Mouse (Mus musculus) embryonic facial prominence, embryonic 14.5 days (tissue): ENCODE measurements at regions not wholly inside any gene's neighbourhood (a gene's known extent, or its start where the extent isn't known, plus 50 kb on each side); places are given as distances from the start of the nearest gene placed in this dataset.

ENCODE experiments used
- ATAC-seq: fragments of 200-750 bp; cut with Nextera tagmentation; 2 replicates; pipeline ENCODE4 v1.8.0; 2017; ENCODE audit warnings: low read depth, moderate number of reproducible peaks, moderate TSS enrichment
- DNase-seq: peaks from one replicate; pipeline ENCODE4 v3.0.0-alpha.2; 2015; ENCODE audit warnings: low spot score
- H3K27ac ChIP-seq: fragments of 300-500 bp; sonication (generic); replicated peaks from 2 replicates; pipeline ENCODE4 v1.5.1; 2014; ENCODE audit warnings: low read depth, mild to moderate bottlenecking, low read length, moderate library complexity
- H3K27me3 ChIP-seq: fragments of 300-500 bp; sonication (generic); replicated peaks from 2 replicates; pipeline ENCODE4 v1.6.1; 2014; ENCODE audit warnings: low read length; ENCODE audit not compliant: control insufficient read depth, insufficient read depth
- H3K36me3 ChIP-seq: fragments of 300-500 bp; sonication (generic); 2 replicates; pipeline ENCODE4 v1.6.1; 2014; ENCODE audit warnings: low read length, mixed read lengths; ENCODE audit not compliant: control insufficient read depth, insufficient read depth
- H3K4me1 ChIP-seq: fragments of 300-500 bp; sonication (generic); 2 replicates; pipeline ENCODE4 v1.6.1; 2014; ENCODE audit warnings: antibody characterized with exemption, low read length; ENCODE audit not compliant: control insufficient read depth, insufficient read depth
- H3K4me2 ChIP-seq: fragments of 300-500 bp; sonication (generic); 2 replicates; pipeline ENCODE4 v1.6.1; 2014; ENCODE audit warnings: low read depth, mild to moderate bottlenecking, low read length, moderate library complexity, mixed read lengths
- H3K4me3 ChIP-seq: fragments of 300-500 bp; sonication (generic); 2 replicates; pipeline ENCODE4 v1.5.1; 2014; ENCODE audit warnings: low read depth, mild to moderate bottlenecking, low read length
- H3K9ac ChIP-seq: fragments of 300-500 bp; sonication (generic); 2 replicates; pipeline ENCODE4 v1.6.1; 2014; ENCODE audit warnings: low read depth, mild to moderate bottlenecking, low read length, moderate library complexity, mixed read lengths
- H3K9me3 ChIP-seq: fragments of 300-500 bp; sonication (generic); 2 replicates; pipeline ENCODE4 v1.6.1; 2016; ENCODE audit warnings: low read length; ENCODE audit not compliant: control insufficient read depth
- WGBS: fragments of 180-500 bp; shearing (Covaris S2); extraction: QIAGEN DNeasy Blood & Tissue Kit; methylation state at CpG from one replicate; pipeline ENCODE4 v1.1.7; 2014; 5-methylcytosine and 5-hydroxymethylcytosine counted together

GRCm38 (mm10) chr10:113440818-113441217 lies 512.0 kb upstream of the Atxn7l3b start:
- ATAC-seq (0 out of 2 replicates have a peak, but pooled peaks have one; percentile 9), DNase-seq (no peak)
- Histone ChIP-seq H3K4me2 (no peak overlapping the region), H3K9ac (no peak overlapping the region), H3K4me3 (no peak overlapping the region), H3K27me3 (no peaks in the 10 kb centered on the region), H3K27ac (no peak overlapping the region), H3K4me1 (no peaks in the 10 kb centered on the region), H3K36me3 (no peaks in the 10 kb centered on the region), H3K9me3 (no peaks in the 10 kb centered on the region)
- 65% methylated on average over 1 of the region's 1 CpGs for WGBS

GRCm38 (mm10) chr10:113431155-113431554 lies 502.4 kb upstream of the Atxn7l3b start:
- Histone ChIP-seq H3K9me3 (no peaks in the 10 kb centered on the region), H3K27ac (no peak overlapping the region), H3K36me3 (no peaks in the 10 kb centered on the region), H3K4me2 (no peak overlapping the region), H3K4me1 (no peaks in the 10 kb centered on the region), H3K9ac (no peak overlapping the region), H3K27me3 (no peaks in the 10 kb centered on the region), H3K4me3 (no peak overlapping the region)
- DNase-seq (peak; percentile 39), ATAC-seq (no peak)
- WGBS: 42% methylated on average over 5 of the region's 5 CpGs

GRCm38 (mm10) chr10:113411250-113411813 lies 482.5 kb upstream of the Atxn7l3b start:
- ATAC-seq: no peak

GRCm38 (mm10) chr10:113390579-113390978 lies 461.8 kb upstream of the Atxn7l3b start:
- Histone ChIP-seq H3K27ac (no peak overlapping the region), H3K36me3 (no peaks in the 10 kb centered on the region), H3K27me3 (no peaks in the 10 kb centered on the region), H3K4me3 (no peak overlapping the region), H3K9ac (no peak overlapping the region), H3K9me3 (no peaks in the 10 kb centered on the region), H3K4me1 (no peaks in the 10 kb centered on the region), H3K4me2 (no peak overlapping the region)
- DNase-seq (no peak), ATAC-seq (no peak)
- 92% methylated on average over 3 of the region's 3 CpGs for WGBS

More at GRCm38 (mm10) chr10:113411250-113411813, 482.5 kb upstream of the Atxn7l3b start:
- DNase-seq: peak; percentile 12
- 78% methylated on average over 2 of the region's 2 CpGs for WGBS
- H3K4me2 ChIP-seq: no peak overlapping the region
- no peak overlapping the region for H3K27ac ChIP-seq
- H3K9ac ChIP-seq: no peak overlapping the region
- no peaks in the 10 kb centered on the region for H3K9me3 ChIP-seq
- H3K36me3 ChIP-seq: no peaks in the 10 kb centered on the region
- H3K27me3 ChIP-seq: no peaks in the 10 kb centered on the region
- no peak overlapping the region for H3K4me3 ChIP-seq
- no peaks in the 10 kb centered on the region for H3K4me1 ChIP-seq

GRCm38 (mm10) chr10:113369232-113369631 lies 440.4 kb upstream of the Atxn7l3b start:
- H3K27ac ChIP-seq: no peak overlapping the region
- WGBS: 75% methylated on average over 6 of the region's 6 CpGs
- H3K4me2 ChIP-seq: no peak overlapping the region

GRCm38 (mm10) chr10:113346199-113346598 lies 417.4 kb upstream of the Atxn7l3b start:
- ATAC-seq (no peak), DNase-seq (no peak)
- no peak overlapping the region for H3K4me2 ChIP-seq
- H3K4me1 ChIP-seq: no peaks in the 10 kb centered on the region
- H3K4me3 ChIP-seq: no peak overlapping the region
- H3K9me3 ChIP-seq: no peaks in the 10 kb centered on the region
- H3K27ac ChIP-seq: no peak overlapping the region
- WGBS: 57% methylated on average over 2 of the region's 2 CpGs
- no peaks in the 10 kb centered on the region for H3K27me3 ChIP-seq
- H3K36me3 ChIP-seq: no peaks in the 10 kb centered on the region
- no peak overlapping the region for H3K9ac ChIP-seq

More at GRCm38 (mm10) chr10:113369232-113369631, 440.4 kb upstream of the Atxn7l3b start:
- no peak for ATAC-seq
- Histone ChIP-seq H3K36me3 (no peaks in the 10 kb centered on the region), H3K9ac (no peak overlapping the region), H3K4me1 (no peaks in the 10 kb centered on the region), H3K27me3 (no peaks in the 10 kb centered on the region), H3K4me3 (no peak overlapping the region), H3K9me3 (no peaks in the 10 kb centered on the region)
- no peak for DNase-seq
